Mouse (Mus musculus) testis, postnatal 14 days (tissue): ENCODE results near the gene Metrn.

Experiments
- DNase-seq: peaks from one replicate; pipeline ENCODE4 v3.0.0; 2021; ENCODE audit warnings: low spot score

Metrn gene

GRCm38 (mm10) chr17:25796951-25797369, at the start of gene Metrn:
Metrn (minus strand) TSS chr17:25797136.
- DNase-seq: peak; percentile 89

- peak; percentile 93 for DNase-seq
These were observed 47.5 kb upstream of the Metrn start, which contains the start of gene Rhot2 for GRCm38 (mm10) chr17:25844396-25844901. Rhot2 (minus strand) TSS chr17:25844851.

GRCm38 (mm10) chr17:25843636-25844395, 46.9 kb upstream of the Metrn start:
- no peak for DNase-seq

GRCm38 (mm10) chr17:25843122-25843521, 46.2 kb upstream of the Metrn start:
- DNase-seq: no peak

- no peak for DNase-seq
These were observed 45.6 kb upstream of the Metrn start for GRCm38 (mm10) chr17:25842509-25842908.

- DNase-seq: no peak
These were observed 44.4 kb upstream of the Metrn start, which contains the start of gene Gm20683 for GRCm38 (mm10) chr17:25841117-25841880. Gm20683 (minus strand) TSS chr17:25841763.

GRCm38 (mm10) chr17:25840519-25840918, 43.6 kb upstream of the Metrn start:
- no peak for DNase-seq

GRCm38 (mm10) chr17:25839455-25840235, 42.7 kb upstream of the Metrn start:
- DNase-seq: no peak

GRCm38 (mm10) chr17:25838904-25839303, 42.0 kb upstream of the Metrn start:
- no peak for DNase-seq

- DNase-seq: no peak
These were observed 40.6 kb upstream of the Metrn start for GRCm38 (mm10) chr17:25837533-25837932.

- DNase-seq: peak; percentile 68
These were observed 40.1 kb upstream of the Metrn start, which contains the start of gene Rhbdl1 for GRCm38 (mm10) chr17:25837076-25837410. Rhbdl1 (minus strand) TSS chr17:25837295.

GRCm38 (mm10) chr17:25836397-25837075, 39.6 kb upstream of the Metrn start:
- no peak for DNase-seq

GRCm38 (mm10) chr17:25835816-25836215, 38.9 kb upstream of the Metrn start:
- no peak for DNase-seq

GRCm38 (mm10) chr17:25835301-25835700, 38.4 kb upstream of the Metrn start:
- DNase-seq: no peak

- DNase-seq: no peak
These were observed 37.8 kb upstream of the Metrn start for GRCm38 (mm10) chr17:25834595-25835222.

GRCm38 (mm10) chr17:25833961-25834594, 37.1 kb upstream of the Metrn start:
- no peak for DNase-seq

GRCm38 (mm10) chr17:25833291-25833663, 36.3 kb upstream of the Metrn start, which contains the start of gene Stub1:
Stub1 (minus strand) TSS chr17:25833404.
- peak; percentile 90 for DNase-seq

- DNase-seq: peak; percentile 99
These were observed 35.7 kb upstream of the Metrn start for GRCm38 (mm10) chr17:25832436-25833290.

GRCm38 (mm10) chr17:25831451-25832281, 34.7 kb upstream of the Metrn start:
- no peak for DNase-seq
